Mouse (Mus musculus) embryo, embryonic 10.5 days (tissue): ENCODE data around the gene Hmgn2.

Source experiments
- DNase-seq: peaks from one replicate; pipeline ENCODE4 v3.0.0-alpha.2; 2015; ENCODE audit warnings: low spot score

Gene Hmgn2

GRCm38 (mm10) chr4:133978021-133978711 lies 9.7 kb upstream of the Hmgn2 start:
- DNase-seq = no peak

GRCm38 (mm10) chr4:133971741-133972140 lies 3.3 kb upstream of the Hmgn2 start:
- DNase-seq = no peak

GRCm38 (mm10) chr4:133970876-133971275 lies 2.4 kb upstream of the Hmgn2 start:
- no peak for DNase-seq

GRCm38 (mm10) chr4:133970196-133970595 lies 1.7 kb upstream of the Hmgn2 start:
- peak; percentile 54 for DNase-seq

GRCm38 (mm10) chr4:133969114-133969770 lies 792 bp upstream of the Hmgn2 start:
- DNase-seq = no peak

- peak; percentile 99 for DNase-seq
Observed at GRCm38 (mm10) chr4:133967866-133968149, 642 bp downstream of the Hmgn2 start.

GRCm38 (mm10) chr4:133967138-133967865 lies 1.1 kb downstream of the Hmgn2 start:
- peak; percentile 97 for DNase-seq

GRCm38 (mm10) chr4:133966271-133966940 lies 2.0 kb downstream of the Hmgn2 start:
- no peak for DNase-seq

- DNase-seq = no peak
Observed at GRCm38 (mm10) chr4:133962566-133962965, 5.9 kb downstream of the Hmgn2 start.

- no peak for DNase-seq
Observed at GRCm38 (mm10) chr4:133958884-133959283, 9.6 kb downstream of the Hmgn2 start.

GRCm38 (mm10) chr4:133956358-133956757 lies 12.1 kb downstream of the Hmgn2 start:
- no peak for DNase-seq

- no peak for DNase-seq
Observed at GRCm38 (mm10) chr4:133946736-133947135, 21.7 kb downstream of the Hmgn2 start.

GRCm38 (mm10) chr4:133943791-133944190 lies 24.7 kb downstream of the Hmgn2 start:
- no peak for DNase-seq

GRCm38 (mm10) chr4:133942679-133943078 lies 25.8 kb downstream of the Hmgn2 start:
- no peak for DNase-seq

- DNase-seq = no peak
Observed at GRCm38 (mm10) chr4:133941576-133941975, 26.9 kb downstream of the Hmgn2 start.

GRCm38 (mm10) chr4:133940386-133941260 lies 27.8 kb downstream of the Hmgn2 start:
- DNase-seq = no peak

GRCm38 (mm10) chr4:133938077-133938476 lies 30.4 kb downstream of the Hmgn2 start:
- no peak for DNase-seq

GRCm38 (mm10) chr4:133931785-133932184 lies 36.7 kb downstream of the Hmgn2 start:
- no peak for DNase-seq

GRCm38 (mm10) chr4:133931349-133931748 lies 37.1 kb downstream of the Hmgn2 start:
- DNase-seq = peak; percentile 61

GRCm38 (mm10) chr4:133929278-133929670 lies 39.2 kb downstream of the Hmgn2 start:
- no peak for DNase-seq

- peak; percentile 67 for DNase-seq
Observed at GRCm38 (mm10) chr4:133928576-133929277, 39.7 kb downstream of the Hmgn2 start.
